Mouse (Mus musculus): ENCODE measurements around the gene Vamp5. TPM values are rescaled to one million over a fixed set of nuclear protein-coding genes. Genes with fewer than 3 reads are reported as not detected.

The Vamp5 gene
- polyA plus RNA-seq, 1 experiment from 2014 or later = 24.1 TPM

DNA sequence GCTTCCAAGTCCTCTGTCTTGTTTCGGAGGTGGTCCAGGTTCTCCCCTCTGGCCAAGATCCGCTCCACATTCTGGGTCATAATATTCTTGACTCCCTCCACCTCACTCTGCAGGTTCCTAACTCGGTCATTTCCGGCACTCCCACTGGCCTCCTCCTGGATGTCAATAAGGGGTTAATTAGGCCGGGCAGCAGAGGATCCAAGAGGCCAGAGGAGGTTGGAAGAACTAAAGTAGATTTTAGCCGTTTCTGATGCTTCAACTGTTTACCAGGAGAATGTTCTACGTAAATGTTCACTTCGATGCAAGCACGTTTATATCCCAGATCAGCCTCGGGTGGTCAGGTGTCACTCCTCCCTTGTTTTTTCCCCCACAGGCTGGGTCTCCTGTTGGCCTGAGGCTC lies 8.0 kb upstream of the Vamp5 start:
- Histone ChIP-seq H3K4me3 (no peak overlapping the region), H3K27ac (replicated peaks) (no peak overlapping the region), H3K27me3 (peaks cover 27% of the 10 kb centered on the region), H3K9ac (no peak overlapping the region), H3K4me1 (replicated peaks) (peaks cover 17% of the 10 kb centered on the region), H3K4me2 (no peak overlapping the region), H3K9me3 (no peaks in the 10 kb centered on the region), H3K36me3 (no peaks in the 10 kb centered on the region)
- no peak for ATAC-seq (ENCODE audit: low read depth)
- WGBS = 70% methylated on average over 10 of the region's 10 CpGs

DNA sequence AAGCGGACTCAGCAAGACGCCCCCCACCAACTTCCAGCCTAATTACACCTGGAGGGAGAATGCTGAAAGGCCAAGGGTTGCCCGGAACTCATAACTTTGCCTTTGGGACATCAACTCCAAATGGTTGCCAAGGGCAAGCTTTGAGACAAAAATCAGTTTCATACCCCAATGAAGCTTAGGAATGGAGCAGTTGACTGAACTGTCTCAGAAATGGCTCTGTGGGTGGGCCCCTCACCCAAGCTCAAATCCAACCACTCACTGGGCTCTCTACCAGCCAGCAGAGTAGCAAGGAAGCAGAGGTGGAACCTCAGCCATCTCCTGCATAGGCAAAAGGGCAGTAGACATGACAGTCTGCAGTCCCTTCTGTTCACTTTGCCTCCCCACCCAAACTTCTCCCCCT lies 7.5 kb upstream of the Vamp5 start:
- Histone ChIP-seq H3K9ac (no peak overlapping the region), H3K4me2 (no peak overlapping the region), H3K27me3 (peaks cover 27% of the 10 kb centered on the region), H3K4me3 (no peak overlapping the region), H3K9me3 (no peaks in the 10 kb centered on the region), H3K27ac (replicated peaks) (no peak overlapping the region), H3K36me3 (no peaks in the 10 kb centered on the region), H3K4me1 (replicated peaks) (peaks cover 17% of the 10 kb centered on the region)
- no peak for ATAC-seq (ENCODE audit: low read depth)
- WGBS = 73% methylated on average over 3 of the region's 3 CpGs

- Histone ChIP-seq H3K27ac (replicated peaks) (no peak overlapping the region), H3K4me1 (replicated peaks) (peaks cover 17% of the 10 kb centered on the region), H3K36me3 (no peaks in the 10 kb centered on the region), H3K9me3 (no peaks in the 10 kb centered on the region), H3K27me3 (peaks cover 33% of the 10 kb centered on the region), H3K4me3 (no peak overlapping the region), H3K9ac (no peak overlapping the region), H3K4me2 (no peak overlapping the region)
- no peak for ATAC-seq (ENCODE audit: low read depth)
- 92% methylated on average over 2 of the region's 2 CpGs for WGBS
Observed at GRCm38 (mm10) chr6:72386561-72386960, 6.3 kb upstream of the Vamp5 start.

- Histone ChIP-seq H3K27ac (replicated peaks) (no peak overlapping the region), H3K4me1 (replicated peaks) (peaks cover 14% of the 10 kb centered on the region), H3K27me3 (peaks cover 35% of the 10 kb centered on the region), H3K9me3 (no peaks in the 10 kb centered on the region), H3K36me3 (no peaks in the 10 kb centered on the region), H3K4me2 (no peak overlapping the region), H3K4me3 (no peak overlapping the region), H3K9ac (no peak overlapping the region)
- ATAC-seq (ENCODE audit: low read depth) = no peak
- 85% methylated on average over 4 of the region's 4 CpGs for WGBS
Observed at GRCm38 (mm10) chr6:72385258-72385657, 5.0 kb upstream of the Vamp5 start.

DNA sequence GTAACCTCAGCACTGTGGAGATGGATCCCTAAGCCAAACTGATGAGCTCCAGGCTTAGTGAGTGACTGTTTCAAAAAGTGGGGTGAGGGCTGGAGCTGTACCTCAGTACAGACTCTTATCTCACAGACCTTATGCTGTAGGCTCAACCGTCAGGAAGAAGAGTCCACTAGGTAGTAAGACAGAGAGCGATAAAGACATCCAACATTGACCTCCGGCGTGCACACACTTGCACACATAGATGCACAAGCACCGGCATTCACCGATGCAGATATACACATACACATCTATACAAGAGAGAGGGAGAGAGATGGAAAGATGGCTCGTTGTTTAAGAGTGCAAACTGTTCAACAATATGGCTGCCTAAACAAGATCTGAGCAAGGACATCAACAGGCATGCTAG lies 3.7 kb upstream of the Vamp5 start:
- Histone ChIP-seq H3K27ac (replicated peaks) (no peak overlapping the region), H3K27me3 (peaks cover 35% of the 10 kb centered on the region), H3K9me3 (no peaks in the 10 kb centered on the region), H3K9ac (no peak overlapping the region), H3K36me3 (no peaks in the 10 kb centered on the region), H3K4me2 (no peak overlapping the region), H3K4me1 (replicated peaks) (peaks cover 9% of the 10 kb centered on the region), H3K4me3 (no peak overlapping the region)
- WGBS = 96% methylated on average over 7 of the region's 7 CpGs
- no peak for ATAC-seq (ENCODE audit: low read depth)

DNA sequence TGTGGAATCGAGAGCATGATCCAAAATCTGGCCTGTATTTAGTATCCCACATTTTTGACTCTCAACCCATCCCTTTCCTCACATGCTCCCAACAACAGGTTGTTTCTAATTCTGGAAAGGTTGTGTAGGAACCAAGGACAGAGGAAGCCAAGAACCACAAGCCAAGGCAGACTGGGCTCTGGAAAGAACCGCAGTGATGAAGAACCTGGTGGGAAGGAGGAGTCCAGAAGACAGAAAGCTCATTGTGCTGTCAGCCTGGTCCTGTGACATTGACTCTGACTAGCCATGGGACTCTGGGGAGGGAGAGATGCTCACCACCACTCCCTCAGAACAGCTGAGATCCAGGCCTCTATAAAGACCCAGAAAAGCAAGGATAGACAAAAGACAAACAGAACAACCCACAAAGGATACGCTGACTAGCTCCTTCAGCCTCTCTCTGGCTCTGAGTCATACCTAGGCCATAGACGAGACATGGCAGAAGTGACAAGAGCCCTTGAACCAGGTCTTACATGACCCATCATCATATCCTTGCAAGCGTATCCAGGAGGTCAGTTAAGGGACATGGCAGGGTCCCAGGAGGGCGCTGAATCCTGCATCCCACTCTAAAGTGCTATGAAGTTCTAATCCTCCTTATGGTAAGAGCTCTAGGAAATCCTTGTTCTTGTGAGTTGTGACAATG lies 3.0 kb upstream of the Vamp5 start:
- H3K27ac ChIP-seq (replicated peaks) = no peak overlapping the region
- ATAC-seq (ENCODE audit: low read depth) = no peak
- peaks cover 37% of the 10 kb centered on the region for H3K27me3 ChIP-seq
- H3K9me3 ChIP-seq = no peaks in the 10 kb centered on the region
- peaks cover 9% of the 10 kb centered on the region for H3K4me1 ChIP-seq (replicated peaks)
- H3K4me2 ChIP-seq = no peak overlapping the region
- no peaks in the 10 kb centered on the region for H3K36me3 ChIP-seq
- WGBS = 81% methylated on average over 6 of the region's 6 CpGs
- H3K9ac ChIP-seq = no peak overlapping the region
- no peak overlapping the region for H3K4me3 ChIP-seq

DNA sequence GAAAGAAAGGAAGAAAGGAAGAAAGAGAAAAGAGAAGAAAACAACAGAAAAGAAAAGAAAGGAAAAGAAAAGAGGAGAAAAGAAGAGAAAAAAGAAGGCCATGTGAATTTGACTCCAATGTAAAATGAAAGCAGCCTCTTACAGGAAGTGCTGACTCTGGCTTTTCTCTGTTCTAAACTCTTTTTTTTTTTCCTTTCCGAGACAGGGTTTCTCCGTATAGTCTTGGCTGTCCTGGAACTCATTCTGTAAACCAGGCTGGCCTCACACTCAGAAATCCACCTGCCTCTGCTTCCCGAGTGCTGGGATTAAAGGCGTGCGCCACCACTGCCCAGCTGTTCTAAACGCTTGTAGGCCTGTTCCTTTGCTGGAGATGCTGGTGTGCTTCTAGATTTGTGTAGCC lies 2.2 kb upstream of the Vamp5 start:
- Histone ChIP-seq H3K27ac (replicated peaks) (no peak overlapping the region), H3K4me2 (no peak overlapping the region), H3K27me3 (peaks cover 37% of the 10 kb centered on the region), H3K4me3 (no peak overlapping the region), H3K4me1 (replicated peaks) (peaks cover 9% of the 10 kb centered on the region), H3K36me3 (no peaks in the 10 kb centered on the region), H3K9ac (no peak overlapping the region), H3K9me3 (no peaks in the 10 kb centered on the region)
- 83% methylated on average over 6 of the region's 6 CpGs for WGBS
- ATAC-seq (ENCODE audit: low read depth) = no peak

GRCm38 (mm10) chr6:72379377-72380130 lies 714 bp downstream of the Vamp5 start:
- Histone ChIP-seq H3K27me3 (peaks cover 37% of the 10 kb centered on the region), H3K36me3 (no peaks in the 10 kb centered on the region), H3K9me3 (no peaks in the 10 kb centered on the region), H3K9ac (peak overlapping the region; percentile 66; the same call in 1 of the 2 replicates), H3K27ac (replicated peaks) (peak overlapping the region; percentile 49; the same call in 1 of the 2 replicates), H3K4me3 (peak overlapping the region; percentile 43), H3K4me2 (peak overlapping the region; percentile 61), H3K4me1 (replicated peaks) (peaks cover 9% of the 10 kb centered on the region)
- 53% methylated on average over 7 of the region's 7 CpGs for WGBS
- ATAC-seq (ENCODE audit: low read depth) = no peak

DNA sequence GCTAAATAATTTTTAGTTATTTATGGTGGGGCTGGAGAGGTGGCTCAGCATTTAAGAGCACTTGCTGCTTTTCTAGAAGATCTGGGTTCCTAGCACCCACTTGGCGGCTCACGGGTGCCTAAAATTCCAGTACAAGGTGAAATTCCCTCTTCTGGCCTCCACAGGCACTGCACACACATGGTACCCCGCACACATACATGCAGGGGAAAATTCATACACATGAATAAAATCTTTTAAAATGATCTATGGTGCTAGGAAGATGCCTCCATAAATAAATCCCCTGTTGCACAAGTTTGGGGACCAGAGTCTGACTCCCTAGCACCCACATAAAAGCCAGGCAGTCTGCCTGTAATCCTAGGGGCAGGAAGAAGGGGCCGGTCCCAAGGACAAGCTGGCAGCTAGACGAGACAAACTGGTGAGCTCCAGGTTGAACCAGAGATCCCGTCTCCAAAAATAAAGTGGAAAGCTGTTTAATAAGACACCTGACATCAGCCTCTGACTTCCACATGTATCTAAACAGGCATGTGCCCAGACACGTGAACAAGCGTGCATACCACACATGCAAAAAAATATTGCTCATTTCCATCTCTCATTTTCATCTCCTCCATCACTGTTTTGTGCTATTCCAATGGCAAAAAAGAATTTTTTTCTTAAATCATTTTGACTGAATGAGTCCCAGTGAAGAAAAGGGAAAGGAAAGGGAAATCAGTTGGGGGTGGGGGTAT lies 1.6 kb downstream of the Vamp5 start:
- no peak for ATAC-seq (ENCODE audit: low read depth)

DNA sequence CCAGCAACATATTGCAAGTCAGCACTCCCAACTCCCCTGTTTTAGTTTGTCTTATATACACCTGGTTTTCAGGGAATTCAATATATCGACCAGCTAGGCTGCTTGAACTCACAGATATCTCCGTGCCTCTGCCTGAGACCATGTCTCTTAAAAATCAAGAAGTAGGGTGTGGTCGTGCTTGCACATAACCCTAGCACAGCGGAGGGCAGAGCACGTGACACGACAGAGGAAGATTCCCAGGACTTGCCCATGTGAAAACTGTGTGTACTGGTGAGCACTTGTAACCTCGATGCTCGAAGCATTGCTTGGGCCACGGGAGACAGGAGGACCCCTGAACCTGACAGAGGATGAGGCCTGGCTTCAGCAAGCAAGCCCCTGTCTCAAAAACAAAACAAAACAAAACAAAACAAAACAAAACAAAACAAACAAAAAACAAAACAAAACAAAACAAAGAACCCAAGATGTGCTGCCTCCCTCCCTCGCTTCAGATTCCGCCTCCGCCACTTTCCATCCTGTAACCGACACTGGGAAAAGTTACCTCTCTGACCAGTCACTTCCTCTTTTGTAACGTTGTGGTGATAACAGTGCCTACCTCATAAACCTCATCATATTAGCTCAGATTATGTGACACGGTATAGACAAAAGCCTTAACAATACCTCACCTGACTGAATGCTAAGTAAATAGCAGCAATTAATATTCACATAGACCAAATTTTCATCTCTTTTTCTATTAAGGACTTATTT lies 5.3 kb downstream of the Vamp5 start:
- no peak overlapping the region for H3K4me2 ChIP-seq
- no peaks in the 10 kb centered on the region for H3K9me3 ChIP-seq
- ATAC-seq (ENCODE audit: low read depth) = no peak
- H3K27me3 ChIP-seq = peaks cover 16% of the 10 kb centered on the region
- H3K27ac ChIP-seq (replicated peaks) = no peak overlapping the region
- WGBS = 81% methylated on average over 15 of the region's 15 CpGs
- H3K4me3 ChIP-seq = no peak overlapping the region
- H3K4me1 ChIP-seq (replicated peaks) = peaks cover 12% of the 10 kb centered on the region
- no peaks in the 10 kb centered on the region for H3K36me3 ChIP-seq
- H3K9ac ChIP-seq = no peak overlapping the region

More for the DNA sequence above, 1.6 kb downstream of the Vamp5 start:
- H3K27ac ChIP-seq (replicated peaks) = no peak overlapping the region
- no peak overlapping the region for H3K4me3 ChIP-seq
- no peaks in the 10 kb centered on the region for H3K9me3 ChIP-seq
- WGBS = 87% methylated on average over 8 of the region's 8 CpGs
- H3K4me1 ChIP-seq (replicated peaks) = peaks cover 9% of the 10 kb centered on the region
- no peak overlapping the region for H3K9ac ChIP-seq
- peak overlapping the region; percentile 61 for H3K4me2 ChIP-seq
- no peaks in the 10 kb centered on the region for H3K36me3 ChIP-seq
- peaks cover 37% of the 10 kb centered on the region for H3K27me3 ChIP-seq

DNA sequence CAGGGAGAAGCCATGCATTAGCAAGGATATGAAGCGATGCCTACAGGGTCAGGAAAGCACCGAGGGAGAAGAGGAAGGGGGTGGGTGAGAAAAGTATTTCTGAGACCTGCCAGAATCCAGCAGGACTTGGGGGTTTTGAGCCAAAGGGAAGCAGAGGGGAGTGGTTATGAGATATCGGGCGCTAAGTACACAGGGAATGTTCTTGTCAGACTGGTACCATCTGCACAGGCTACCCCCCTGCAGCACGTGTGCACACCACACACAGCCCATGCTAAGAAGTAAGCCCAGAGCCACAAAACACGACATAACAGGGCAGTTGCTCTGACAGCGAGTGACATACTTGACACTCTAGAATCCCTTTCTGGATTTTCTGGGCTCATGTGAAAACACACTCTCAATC lies 6.1 kb downstream of the Vamp5 start:
- Histone ChIP-seq H3K27me3 (peaks cover 8% of the 10 kb centered on the region), H3K4me1 (replicated peaks) (peaks cover 9% of the 10 kb centered on the region; the same call in 1 of the 2 replicates)
- no peak for ATAC-seq (ENCODE audit: low read depth)

More for the DNA sequence above, 6.1 kb downstream of the Vamp5 start:
- 74% methylated on average over 7 of the region's 7 CpGs for WGBS
- Histone ChIP-seq H3K4me2 (no peak overlapping the region), H3K27ac (replicated peaks) (no peak overlapping the region), H3K4me3 (no peak overlapping the region), H3K9me3 (no peaks in the 10 kb centered on the region), H3K9ac (no peak overlapping the region), H3K36me3 (no peaks in the 10 kb centered on the region)
